In the genomic region with DNA sequence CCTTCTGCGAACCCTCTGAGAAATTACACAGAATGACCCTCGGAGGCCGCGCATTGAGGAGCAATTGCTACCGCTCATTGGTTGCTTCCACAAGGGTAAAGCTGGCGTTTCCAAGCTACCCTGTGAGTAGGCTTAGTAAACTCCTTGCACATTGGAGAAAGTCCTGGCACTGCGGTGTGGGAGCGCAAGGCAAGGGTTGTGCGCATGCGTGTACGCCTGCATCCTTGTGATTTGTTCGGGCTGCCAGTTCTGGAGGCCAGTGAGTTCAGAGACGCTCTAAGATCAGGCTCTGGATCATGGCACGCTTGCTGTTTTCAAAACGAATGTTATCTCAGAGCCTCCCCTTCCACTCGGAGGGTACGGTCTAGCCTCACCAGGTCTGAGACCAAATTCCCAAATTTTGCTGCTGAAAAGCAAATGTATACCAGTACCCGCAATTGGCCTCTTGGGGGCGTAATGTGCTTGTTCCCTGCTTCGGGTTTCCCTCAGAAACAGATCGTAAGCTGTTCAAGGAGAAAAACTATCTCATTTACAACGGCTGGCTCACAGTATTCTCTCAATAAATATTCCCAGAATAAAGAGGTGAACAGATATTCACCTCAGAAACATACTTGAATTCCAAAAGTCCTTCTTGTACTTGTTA, we compare ENCODE assay signal across 9 mouse cellular contexts. TPM values are rescaled to one million over a fixed set of nuclear protein-coding genes. Genes with fewer than 3 reads are reported as not detected.
DNase-seq lines count a peak whose midpoint lies in the region; ATAC-seq and TF ChIP-seq lines count a peak whose summit lies in the region.
"Had no signal": no experiment of that assay in that cellular context is flagged by ENCODE, and none has a peak within 500 bp of the region (broad histone marks: within the 10 kb centered on the region; RNA-seq: fewer than 3 reads in every experiment).

No protein-coding gene starts in this region.

- no peaks in the 10 kb centered on the region for H3K36me3 ChIP-seq in heart, embryonic 11.5 days (ENCODE audit: control insufficient read depth, insufficient read depth, low read length)
- H3K36me3 ChIP-seq in hindbrain, embryonic 14.5 days (replicated peaks; ENCODE audit: control insufficient read depth, insufficient read depth): no peaks in the 10 kb centered on the region
- H3K36me3 ChIP-seq in stomach, postnatal 0 days (ENCODE audit: control insufficient read depth, insufficient read depth, low read length): no peaks in the 10 kb centered on the region

- H3K27ac ChIP-seq in heart, embryonic 11.5 days (ENCODE audit: low read depth, low read length): no peak overlapping the region
- H3K27ac ChIP-seq in hindbrain, embryonic 14.5 days: no peak overlapping the region
- H3K27ac ChIP-seq in stomach, postnatal 0 days (replicated peaks): no peak overlapping the region

- H3K27me3 ChIP-seq in heart, embryonic 11.5 days (ENCODE audit: control insufficient read depth, insufficient read depth, low read length): 0 out of 2 replicates have a peak, but pooled peaks cover 2% of the 10 kb centered on the region
- no peaks in the 10 kb centered on the region for H3K27me3 ChIP-seq in hindbrain, embryonic 14.5 days (ENCODE audit: control insufficient read depth, insufficient read depth, low read length)
- no peaks in the 10 kb centered on the region for H3K27me3 ChIP-seq in stomach, postnatal 0 days (ENCODE audit: control insufficient read depth, insufficient read depth, low read length)

- no peaks in the 10 kb centered on the region for H3K4me1 ChIP-seq in heart, embryonic 11.5 days (ENCODE audit: control insufficient read depth, insufficient read depth, low read length)
- H3K4me1 ChIP-seq in hindbrain, embryonic 14.5 days (replicated peaks; ENCODE audit: control insufficient read depth, insufficient read depth, low read length): no peaks in the 10 kb centered on the region
- no peaks in the 10 kb centered on the region for H3K4me1 ChIP-seq in stomach, postnatal 0 days (replicated peaks; ENCODE audit: control insufficient read depth, insufficient read depth)

- no peak overlapping the region for H3K4me3 ChIP-seq in heart, embryonic 11.5 days (ENCODE audit: low read depth, low read length)
- no peak overlapping the region for H3K4me3 ChIP-seq in hindbrain, embryonic 14.5 days (replicated peaks; ENCODE audit: low read length)
- H3K4me3 ChIP-seq in stomach, postnatal 0 days (ENCODE audit: low read depth, low read length): no peak overlapping the region

- no peak for TF ChIP-seq EP300 in stomach, postnatal 0 days (optimal IDR thresholded peaks at IDR 0.05)

- ATAC-seq in heart, embryonic 11.5 days (replicated peaks; ENCODE audit: insufficient number of reproducible peaks, low FRiP score, low TSS enrichment): no peak
- no peak for ATAC-seq in hindbrain, embryonic 14.5 days (ENCODE audit: low FRiP score)
- no peak for ATAC-seq in stomach, postnatal 0 days (ENCODE audit: low FRiP score, low TSS enrichment)
- ATAC-seq: CD4-positive, CD25-positive, alpha-beta regulatory T cell, adult 4 months had no signal

- 68% methylated on average over 22 of the region's 22 CpGs for WGBS in heart, embryonic 11.5 days (ENCODE audit: insufficient replicate concordance)
- 76% methylated on average over 22 of the region's 22 CpGs for WGBS in hindbrain, embryonic 14.5 days
- WGBS in stomach, postnatal 0 days: 66% methylated on average over 22 of the region's 22 CpGs

- DNase-seq in heart, adult 11 months: no peak
- DNase-seq in right cerebral cortex, postnatal 14 days: peak; percentile 10
- DNase-seq in right cerebral cortex, adult 18-20 months: no peak
- peak; percentile 40 for DNase-seq in hindbrain, embryonic 14.5 days (ENCODE audit: low spot score)
- DNase-seq in stomach, postnatal 0 days (ENCODE audit: low spot score): no peak
- DNase-seq in thymus, postnatal 10 days (ENCODE audit: low spot score in 2 of 2): no peak
- DNase-seq in thymus, postnatal 25 days: no peak

- TF ChIP-seq CTCF in stomach, postnatal 0 days (IDR thresholded peaks at IDR 0.05; ENCODE audit: low read depth): peak; percentile 38; the same call in 1 of the 2 replicates

- no peaks in the 10 kb centered on the region for H3K9me3 ChIP-seq in heart, embryonic 11.5 days (replicated peaks; ENCODE audit: control insufficient read depth, low read length)
- no peaks in the 10 kb centered on the region for H3K9me3 ChIP-seq in hindbrain, embryonic 14.5 days (ENCODE audit: control insufficient read depth, low read length)
- H3K9me3 ChIP-seq in stomach, postnatal 0 days (ENCODE audit: control insufficient read depth, low read length): no peaks in the 10 kb centered on the region

- H3K9ac ChIP-seq in heart, embryonic 11.5 days (ENCODE audit: low read depth, low read length): no peak overlapping the region
- H3K9ac ChIP-seq in hindbrain, embryonic 14.5 days: no peak overlapping the region
- no peak overlapping the region for H3K9ac ChIP-seq in stomach, postnatal 0 days (ENCODE audit: low read length)

- H3K4me2 ChIP-seq in heart, embryonic 11.5 days: peak overlapping the region; percentile 4
- H3K4me2 ChIP-seq in hindbrain, embryonic 14.5 days (replicated peaks): peak overlapping the region; percentile 27
- no peak overlapping the region for H3K4me2 ChIP-seq in stomach, postnatal 0 days (replicated peaks; ENCODE audit: low read depth)

RNA-seq across cellular contexts. Expression of a gene that starts 2.9 kb away (rescaled TPM):
- 0.06 TPM in 1 of 2 replicates, not detected in the other for polyA plus RNA-seq in heart, embryonic 11.5 days (2014; fragmentation: Nextera tagmentation; extraction: Ambion mirVana)
- 0.32 and 0.87 TPM in 2 replicates for polyA plus RNA-seq in hindbrain, embryonic 14.5 days (2014; fragmentation: Nextera tagmentation; extraction: Ambion mirVana)
- 19.3 and 20.2 TPM in 2 replicates for polyA plus RNA-seq in stomach, postnatal 0 days (2015; fragmentation: Nextera tagmentation; extraction: Ambion mirVana)
- polyA plus RNA-seq: CD4-positive, CD25-positive, alpha-beta regulatory T cell, adult 4 months had no signal

RNA-seq across cellular contexts. Expression of a gene that starts 58.4 kb away (rescaled TPM):
- polyA plus RNA-seq in heart, embryonic 11.5 days (2014; fragmentation: Nextera tagmentation; extraction: Ambion mirVana): 0.57 and 1.1 TPM in 2 replicates
- 2.3 and 3.0 TPM in 2 replicates for polyA plus RNA-seq in hindbrain, embryonic 14.5 days (2014; fragmentation: Nextera tagmentation; extraction: Ambion mirVana)
- polyA plus RNA-seq in stomach, postnatal 0 days (2015; fragmentation: Nextera tagmentation; extraction: Ambion mirVana): 0.70 and 0.75 TPM in 2 replicates

Comparison
In these comparisons a context has a peak if more than half of its experiments do, and no peak if none do; other contexts are left out.
1. DNase-seq: peak in right cerebral cortex, postnatal 14 days (single experiment) and hindbrain, embryonic 14.5 days (single experiment); none in heart, adult 11 months (single experiment), right cerebral cortex, adult 18-20 months (single experiment), stomach, postnatal 0 days (single experiment), thymus, postnatal 10 days (0 of 2) and thymus, postnatal 25 days (single experiment).
2. RNA of a gene that starts 2.9 kb away (polyA plus RNA-seq): 19.3 to 20.2 TPM in stomach, postnatal 0 days; 0.32 to 0.87 TPM in hindbrain, embryonic 14.5 days and 0.06 TPM in heart, embryonic 11.5 days; every median in the first group is over 10 times any median in the second.